Mouse (Mus musculus): ENCODE measurements around the gene Pstk.

GRCm38 (mm10) chr7:131427331-131427730, 56.4 kb downstream of the Pstk start:
- TF ChIP-seq CTCF (IDR thresholded peaks at IDR 0.05; ENCODE audit: borderline replicate concordance, insufficient read depth, low read depth, low read length) (no peak), POLR2A (IDR thresholded peaks at IDR 0.05; ENCODE audit: borderline replicate concordance, insufficient read depth, low read length) (no peak)
